Mouse (Mus musculus): ENCODE data around the gene Lgi1.
A peak's percentile ranks its signal among the peaks of the same experiment; 100 is the strongest.

Lgi1 gene

DNA sequence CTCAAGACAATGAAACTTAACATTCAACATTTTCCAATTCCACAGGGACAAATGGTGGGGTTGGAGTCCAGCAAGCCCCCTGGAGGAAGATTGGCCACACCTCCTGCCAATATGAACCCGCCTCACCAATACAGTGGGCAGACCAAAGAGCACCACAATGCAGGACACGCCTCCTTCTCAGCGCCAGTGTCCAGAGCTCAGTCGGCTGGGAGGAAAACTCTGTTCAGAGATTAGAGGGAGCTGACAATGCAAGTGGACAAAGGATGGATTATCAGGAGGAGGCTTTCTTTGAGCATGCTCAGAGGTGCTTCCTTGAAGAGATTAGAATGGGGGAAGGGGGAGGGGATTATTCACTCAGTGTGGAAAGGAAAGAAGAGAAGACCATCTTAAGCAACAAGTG lies 62.7 kb downstream of the Lgi1 start:
- DNase-seq (ENCODE audit: low spot score) = no peak

DNA sequence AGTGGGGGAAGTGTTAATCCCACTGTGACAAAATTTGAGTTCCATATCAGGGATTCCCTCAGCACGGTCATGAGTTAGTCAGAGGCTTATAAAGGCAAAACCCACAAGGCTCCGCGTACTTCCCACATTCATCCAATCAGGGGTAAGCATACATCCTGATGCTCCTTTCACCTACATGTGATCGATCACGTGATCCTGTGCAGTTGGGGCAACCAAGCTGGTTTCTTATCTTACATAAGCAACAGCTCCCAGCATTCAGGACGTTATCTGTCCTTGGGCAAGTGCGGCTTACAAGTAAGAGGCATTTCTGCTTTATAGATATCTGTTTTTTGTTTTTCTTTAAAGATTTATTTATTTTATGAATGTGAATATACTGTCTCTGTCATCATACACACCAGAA lies 63.7 kb downstream of the Lgi1 start:
- no peak for DNase-seq (ENCODE audit: low spot score)

DNA sequence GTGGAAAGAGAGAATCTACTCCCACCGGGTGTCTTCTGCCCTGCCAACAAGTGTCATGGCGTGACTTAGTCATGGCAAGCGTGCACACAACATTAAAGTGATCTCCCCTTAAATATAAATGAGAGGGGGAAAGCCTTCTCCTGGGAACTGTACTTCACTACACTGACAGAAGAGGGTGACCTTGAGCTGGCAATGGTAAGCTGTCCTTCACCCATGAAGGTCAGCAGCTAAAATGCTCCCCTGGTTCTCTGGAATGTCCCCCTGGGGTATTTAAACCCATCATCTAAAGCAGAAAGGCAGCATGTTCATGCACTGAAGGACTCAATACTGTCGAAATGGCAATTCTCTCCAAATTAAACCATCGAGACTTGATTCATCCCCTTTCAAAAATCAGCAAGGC lies 64.9 kb downstream of the Lgi1 start:
- DNase-seq (ENCODE audit: low spot score) = no peak

DNA sequence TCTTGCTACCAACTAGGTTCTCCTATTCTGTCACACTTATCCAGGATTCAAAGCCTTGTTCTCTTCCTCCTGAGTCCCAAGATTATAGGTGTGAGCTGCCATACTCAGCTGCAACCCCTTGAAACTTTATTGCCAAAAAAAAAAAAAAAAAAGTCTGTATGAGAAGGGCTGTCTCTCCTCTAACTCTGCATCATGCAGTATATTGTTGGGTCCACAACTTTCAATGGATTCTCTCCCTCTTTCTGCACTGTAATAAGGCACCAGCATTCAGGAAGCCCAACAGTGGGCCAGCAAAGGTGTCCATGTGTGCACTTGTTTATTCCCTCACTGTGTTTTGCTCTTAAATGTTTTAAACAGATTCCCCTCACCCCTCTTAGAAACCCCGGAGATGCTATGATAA lies 66.7 kb downstream of the Lgi1 start:
- DNase-seq (ENCODE audit: low spot score) = no peak

DNA sequence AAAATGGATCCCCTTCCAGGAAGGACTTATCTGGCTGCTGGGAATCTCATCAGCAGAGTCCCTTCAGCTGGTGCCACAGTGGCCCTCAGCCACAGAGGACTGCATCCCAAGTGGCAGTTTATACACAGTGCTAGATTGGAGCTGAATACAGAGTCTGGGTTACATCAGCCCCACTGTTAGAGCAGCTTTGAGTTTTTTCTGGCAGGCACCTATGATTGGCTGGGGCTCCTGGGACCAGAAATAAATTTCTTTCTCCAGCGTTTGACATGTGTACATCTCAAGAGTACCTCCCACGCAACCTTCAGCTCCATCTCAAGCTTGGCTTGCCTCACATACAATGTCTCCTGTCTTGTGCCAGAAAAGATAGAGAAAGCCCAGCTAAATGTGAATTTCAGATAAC lies 67.9 kb downstream of the Lgi1 start:
- DNase-seq (ENCODE audit: low spot score) = no peak

DNA sequence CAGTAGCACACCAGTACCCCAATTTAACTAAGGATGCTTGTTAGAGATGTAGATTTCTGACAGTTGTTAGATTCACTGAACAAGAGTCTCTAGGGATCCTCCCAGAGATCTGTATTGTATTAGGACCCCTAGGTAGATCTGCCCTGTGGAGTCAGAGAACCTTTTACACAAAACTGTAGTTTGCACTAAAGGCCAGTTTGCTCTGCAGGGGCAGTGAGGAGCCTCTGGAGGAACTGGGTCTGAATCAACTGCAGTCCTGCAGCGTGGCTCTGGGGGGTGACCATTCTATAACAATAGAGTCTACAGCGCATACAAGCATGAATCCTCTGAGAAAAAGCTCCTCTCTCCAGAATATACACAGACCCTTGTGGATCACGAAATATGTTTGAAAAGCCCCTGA lies 68.5 kb downstream of the Lgi1 start:
- no peak for DNase-seq (ENCODE audit: low spot score)

DNA sequence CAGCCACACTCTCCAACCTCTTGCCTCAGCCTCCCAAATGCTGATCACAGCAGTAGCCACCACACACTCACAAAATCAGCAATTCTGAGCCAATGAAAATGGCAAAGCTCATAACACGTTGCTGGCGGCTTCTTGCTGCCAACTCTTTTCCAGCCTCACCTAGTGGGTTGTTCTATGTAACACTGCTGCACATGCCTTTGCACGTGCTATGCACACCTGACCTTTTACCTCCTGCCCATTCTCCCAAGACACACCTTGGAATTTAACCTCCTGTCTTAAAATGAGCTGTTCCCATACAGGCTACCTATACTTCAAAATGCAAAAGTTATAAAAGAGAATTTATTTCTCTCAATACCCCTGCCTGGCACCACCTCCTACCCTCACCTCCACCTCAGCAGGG lies 72.2 kb downstream of the Lgi1 start:
- no peak for DNase-seq (ENCODE audit: low spot score)

DNA sequence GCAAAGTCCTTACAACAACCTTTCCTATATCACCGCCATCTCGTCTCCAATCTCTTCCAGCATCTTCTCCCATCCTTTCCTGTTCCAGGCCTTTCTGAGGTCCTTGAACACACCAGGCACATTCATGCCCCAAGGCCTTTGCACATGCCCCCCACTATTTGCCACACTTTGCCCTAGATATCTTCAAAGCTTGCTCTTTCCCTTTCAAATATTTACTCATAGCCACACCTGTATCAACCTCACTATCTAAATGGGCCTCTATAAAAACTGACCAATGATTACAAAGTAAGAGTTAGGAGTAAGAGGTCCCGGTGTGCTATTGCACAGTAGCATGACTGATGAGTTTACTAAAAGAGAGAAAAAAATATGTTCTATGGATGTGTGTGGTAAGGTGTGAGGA lies 73.0 kb downstream of the Lgi1 start:
- DNase-seq (ENCODE audit: low spot score) = no peak

DNA sequence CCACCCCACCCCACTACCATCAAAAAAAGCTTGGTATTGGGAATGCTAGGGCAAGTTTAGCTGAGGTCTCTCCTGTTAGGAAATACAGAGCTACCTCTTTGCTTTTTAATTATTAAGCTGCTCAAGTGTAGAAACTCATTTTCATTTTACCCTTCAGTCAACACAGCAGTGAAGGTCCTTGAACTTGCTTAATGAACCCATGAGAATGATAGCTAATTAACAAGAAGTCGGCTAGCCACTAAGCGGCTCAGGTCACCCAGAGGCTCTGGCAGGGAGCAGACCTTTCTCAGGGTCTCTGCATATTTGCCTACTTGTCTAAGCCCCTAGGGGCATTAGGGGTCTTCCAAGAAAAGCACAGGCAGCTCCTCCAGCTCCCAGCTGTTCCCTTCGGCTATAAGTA lies 75.4 kb downstream of the Lgi1 start:
- no peak for DNase-seq (ENCODE audit: low spot score)

DNA sequence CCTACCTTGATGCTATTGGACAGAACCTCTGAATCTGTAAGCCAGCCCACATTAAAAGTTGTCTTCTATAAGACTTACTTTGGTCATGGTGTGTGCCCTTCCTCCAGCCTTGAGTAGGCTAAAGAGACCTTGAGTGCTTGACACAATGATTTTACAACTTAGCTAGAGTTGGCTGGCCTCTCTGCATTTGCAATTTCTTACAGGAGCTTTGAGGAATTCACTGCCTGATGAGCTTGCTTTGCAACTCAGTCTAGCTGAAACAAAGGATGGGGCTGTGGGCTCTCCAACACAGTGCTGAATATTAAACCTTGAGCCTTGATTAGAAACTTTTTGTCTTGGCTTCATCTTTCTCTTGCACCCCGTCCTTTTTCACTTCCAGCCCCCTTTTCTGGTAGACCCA lies 78.9 kb downstream of the Lgi1 start:
- no peak for DNase-seq (ENCODE audit: low spot score)

DNA sequence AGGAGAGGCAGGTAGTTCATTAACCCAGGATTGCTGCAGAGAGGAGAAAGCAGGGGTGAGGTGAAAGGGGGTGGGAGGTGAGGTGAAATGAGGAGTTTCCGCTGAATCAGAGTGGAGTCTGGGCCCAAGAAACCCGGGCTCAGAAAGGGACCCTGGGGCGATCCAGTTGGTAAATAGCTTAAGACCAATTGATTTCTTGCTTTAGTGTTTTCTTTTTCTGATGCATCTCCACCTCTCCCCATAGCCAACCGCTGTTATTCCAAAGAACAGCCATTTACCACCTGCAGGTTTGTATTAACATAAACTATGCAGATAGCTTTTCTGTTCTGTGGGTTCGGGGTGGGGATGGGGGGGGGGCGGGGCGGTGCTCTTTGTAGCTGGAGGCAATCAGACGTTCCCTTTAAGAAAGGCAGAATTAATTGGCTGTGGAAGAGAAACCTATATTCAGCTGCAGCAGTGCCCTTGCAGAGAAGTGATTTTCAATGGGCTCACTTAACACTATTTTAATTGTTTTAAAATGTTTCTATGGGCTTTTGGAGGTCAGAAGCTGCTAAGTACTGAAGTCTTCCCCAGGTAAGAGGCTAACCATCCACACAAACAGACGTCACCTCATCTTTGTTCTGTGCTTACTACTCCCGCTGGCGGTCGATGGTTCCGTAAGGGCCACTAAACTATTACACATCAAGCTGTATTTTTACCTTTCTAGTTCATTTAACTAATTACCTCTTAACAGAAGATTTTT lies 84.1 kb downstream of the Lgi1 start:
- DNase-seq (ENCODE audit: low spot score) = no peak

DNA sequence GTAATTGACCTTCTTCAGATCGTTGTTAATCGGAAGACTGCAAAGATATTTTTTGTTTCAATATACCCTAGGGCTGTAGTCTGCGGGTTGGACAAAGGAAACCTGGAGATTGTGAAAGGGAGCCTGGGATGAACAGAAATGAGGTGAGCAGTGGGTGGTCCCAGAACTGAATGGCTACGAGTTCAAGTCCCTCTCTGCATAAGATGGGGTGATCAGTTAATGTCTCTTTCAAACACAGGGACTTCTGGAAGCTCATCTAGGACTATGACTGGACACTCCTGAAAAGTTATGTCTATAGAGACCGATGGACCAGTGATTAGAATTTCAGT lies 84.6 kb downstream of the Lgi1 start:
- DNase-seq (ENCODE audit: low spot score) = no peak

DNA sequence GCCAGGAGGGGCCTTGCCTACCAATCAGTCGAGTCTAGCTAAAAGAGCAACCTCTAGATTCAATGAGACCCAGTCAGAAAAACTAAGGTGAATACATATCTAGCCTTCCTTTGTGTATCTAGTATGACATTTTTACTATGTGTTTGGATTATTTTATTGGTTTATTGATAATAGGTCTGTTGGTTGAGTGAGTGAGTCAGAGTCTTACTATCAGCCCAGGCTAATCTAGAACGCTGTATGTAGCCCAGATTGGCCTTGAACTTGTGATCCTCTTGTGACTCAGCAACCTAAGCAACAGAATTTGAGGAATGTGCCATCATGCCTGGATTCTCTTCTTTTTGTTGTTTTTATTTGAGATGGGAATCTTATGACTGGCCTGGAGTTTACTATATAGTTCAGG lies 86.9 kb downstream of the Lgi1 start:
- no peak for DNase-seq (ENCODE audit: low spot score)

DNA sequence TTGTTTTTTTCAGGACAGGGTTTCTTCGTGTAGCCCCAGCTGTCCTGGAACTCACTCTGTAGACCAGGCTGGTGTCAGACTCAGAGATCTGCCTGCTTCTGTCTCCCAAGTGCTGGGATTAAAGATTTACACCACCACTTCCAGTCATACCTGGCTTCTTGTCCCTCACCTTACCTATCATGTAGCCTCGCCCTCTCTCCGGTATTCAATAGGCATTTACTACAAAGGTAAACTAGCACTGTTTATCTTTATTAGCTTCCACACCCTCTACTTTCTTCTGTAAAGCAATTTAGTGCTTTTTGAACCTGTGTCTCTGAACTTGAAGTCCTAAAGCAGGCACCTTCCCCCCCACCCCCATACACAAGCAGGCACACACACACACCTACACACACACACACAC lies 87.4 kb downstream of the Lgi1 start:
- DNase-seq (ENCODE audit: low spot score) = no peak

DNA sequence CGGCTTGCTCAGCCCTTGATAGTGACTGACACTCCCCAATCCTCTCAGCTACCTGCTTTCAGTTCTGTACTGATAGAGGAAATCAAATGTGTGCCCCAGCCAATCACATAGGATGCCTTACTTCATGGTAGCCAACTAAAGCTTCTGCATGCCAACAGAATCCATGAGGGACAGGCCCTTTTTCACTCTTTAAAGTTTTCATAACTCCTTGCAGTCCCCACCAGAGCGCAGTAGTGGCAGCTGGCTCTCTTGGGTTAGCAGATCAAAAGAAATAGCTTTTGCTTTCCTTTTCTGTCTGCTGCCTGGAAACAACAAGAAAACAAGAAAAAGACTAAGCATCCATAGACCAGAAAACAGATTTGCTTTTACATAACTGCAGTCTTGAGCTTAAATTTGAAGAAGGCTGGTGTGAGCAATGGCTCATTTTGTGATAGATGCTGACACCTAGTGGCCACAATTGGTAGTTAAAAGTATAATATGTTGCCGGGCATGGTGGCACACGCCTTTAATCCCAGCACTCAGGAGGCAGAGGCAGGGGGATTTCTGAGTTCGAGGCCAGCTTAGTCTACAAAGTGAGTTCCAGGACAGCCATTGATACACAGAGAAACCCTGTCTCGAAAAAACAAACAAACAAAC lies 88.3 kb downstream of the Lgi1 start:
- DNase-seq (ENCODE audit: low spot score) = peak; percentile 64

DNA sequence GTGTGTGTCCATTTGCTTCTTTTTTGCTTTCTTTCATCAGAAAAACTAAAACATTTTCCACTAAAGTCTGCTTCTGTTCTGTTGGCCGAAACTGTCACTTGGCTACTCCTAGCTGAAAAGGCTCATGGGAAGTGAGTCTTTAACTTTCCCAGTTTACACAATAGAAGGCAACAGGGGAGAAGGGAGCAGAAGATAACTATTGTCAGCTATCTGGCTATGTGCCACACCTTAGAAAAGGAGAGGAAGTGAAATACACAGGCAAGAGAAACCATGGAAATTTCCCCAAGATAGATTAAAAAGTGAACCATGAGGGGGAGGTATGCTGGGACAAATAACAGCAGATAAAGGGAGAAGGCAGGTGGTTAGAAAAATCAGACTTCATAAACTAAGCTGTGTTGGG lies 89.9 kb downstream of the Lgi1 start:
- no peak for DNase-seq (ENCODE audit: low spot score)

DNA sequence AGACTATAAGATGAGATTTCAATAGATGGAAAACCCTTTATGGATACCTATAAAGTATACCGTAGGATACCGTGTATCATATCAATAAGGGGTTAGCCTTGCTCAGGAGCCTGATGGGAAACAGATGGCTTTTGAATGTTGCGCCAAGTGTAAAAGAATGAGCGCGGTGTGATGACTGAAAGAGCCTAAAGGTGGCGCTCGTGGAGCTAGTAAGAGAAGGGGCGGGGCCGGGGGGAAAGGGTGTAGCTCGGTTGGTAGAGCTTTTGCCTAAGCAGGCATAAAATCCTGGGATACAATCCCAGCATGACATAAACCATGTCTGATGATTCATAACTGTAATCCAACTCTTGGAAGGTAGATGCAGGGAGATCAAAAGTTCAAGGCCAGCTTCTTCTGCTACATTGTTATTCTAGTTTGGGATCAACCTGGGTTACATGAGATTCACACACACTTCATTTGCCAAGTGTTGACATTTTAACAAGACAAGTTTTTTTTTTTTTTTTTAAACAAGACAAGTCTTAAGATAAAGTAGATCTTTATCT lies 90.6 kb downstream of the Lgi1 start:
- DNase-seq (ENCODE audit: low spot score) = no peak

DNA sequence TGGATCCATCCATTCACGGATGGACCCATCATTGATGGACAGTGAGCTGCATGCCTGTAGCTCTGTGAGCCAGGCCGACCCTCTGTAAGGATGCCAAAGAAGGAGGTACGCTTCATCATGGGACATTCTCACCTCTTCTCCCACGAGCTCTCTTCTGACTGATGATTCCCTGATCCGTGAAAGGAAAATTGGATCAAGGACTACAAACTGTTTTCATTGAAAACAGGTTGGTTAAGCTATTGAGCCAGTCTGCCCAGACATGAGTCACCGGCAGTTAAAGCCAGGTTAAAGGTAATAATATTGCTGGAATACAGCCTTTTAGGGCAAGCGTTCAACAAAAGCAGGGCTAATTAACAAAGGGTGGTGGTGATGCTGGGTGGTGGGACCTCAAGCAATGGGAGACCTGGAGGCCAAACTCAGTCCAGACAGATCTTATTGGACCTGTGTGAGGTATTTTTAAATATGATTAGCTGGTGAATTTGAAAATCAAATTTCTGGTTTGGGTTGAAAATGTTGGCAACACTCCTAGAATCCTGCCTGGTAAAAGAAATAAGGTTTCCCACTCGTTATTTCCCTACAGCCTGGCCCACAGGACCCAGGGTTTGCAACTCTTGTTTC lies 92.0 kb downstream of the Lgi1 start:
- no peak for DNase-seq (ENCODE audit: low spot score)

DNA sequence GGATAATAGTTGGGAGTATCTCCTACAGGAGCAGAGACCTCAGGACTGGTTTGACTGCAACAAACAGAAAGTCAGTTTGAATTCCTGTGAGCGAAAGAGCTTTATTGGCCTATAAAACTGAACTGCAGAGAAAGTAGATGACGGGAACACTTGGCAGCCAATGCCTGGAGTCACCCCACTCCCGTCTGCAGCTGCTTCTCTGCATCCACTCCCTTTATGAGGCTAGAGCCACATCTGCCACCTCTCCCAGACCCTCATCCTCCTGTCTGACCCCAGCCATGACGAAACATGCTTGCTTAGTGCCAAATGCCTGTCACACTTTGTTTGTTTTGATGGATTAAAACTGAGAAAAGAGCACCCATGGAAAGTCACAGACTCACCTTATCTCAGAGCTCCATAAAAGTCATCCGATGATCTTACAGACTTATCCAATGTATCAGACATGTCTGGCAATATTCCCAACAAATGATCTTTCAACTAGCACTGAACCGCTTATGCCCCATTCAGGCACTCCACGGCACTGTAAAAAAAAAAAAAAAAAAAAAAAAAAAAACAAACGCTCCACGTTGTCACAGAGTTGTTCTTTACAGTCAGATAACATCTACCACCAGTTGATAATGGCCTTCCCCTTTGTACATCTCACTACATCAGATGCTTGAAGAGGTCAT lies 93.8 kb downstream of the Lgi1 start:
- DNase-seq (ENCODE audit: low spot score) = no peak

DNA sequence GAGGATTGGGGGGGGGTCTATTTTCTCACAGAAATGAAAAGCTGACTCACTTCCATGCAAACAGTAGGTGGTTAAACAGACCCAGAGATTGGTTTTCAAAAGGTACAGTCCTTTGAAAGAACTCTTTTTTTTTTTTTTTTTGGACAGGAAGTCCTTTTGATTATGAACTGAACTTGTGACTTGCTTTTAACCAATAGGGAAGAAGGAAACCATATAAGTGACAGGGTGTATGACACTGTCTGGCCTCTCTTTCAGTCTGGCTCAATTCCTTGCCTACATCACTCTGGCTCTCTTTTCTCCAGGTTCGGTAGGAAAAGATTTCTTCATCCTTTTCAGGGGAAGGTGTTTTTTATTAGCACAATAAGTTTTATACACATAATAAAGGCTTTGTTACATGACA lies 95.0 kb downstream of the Lgi1 start:
- DNase-seq (ENCODE audit: low spot score) = no peak
